Mouse (Mus musculus): ENCODE measurements around the gene Hdc.

DNA sequence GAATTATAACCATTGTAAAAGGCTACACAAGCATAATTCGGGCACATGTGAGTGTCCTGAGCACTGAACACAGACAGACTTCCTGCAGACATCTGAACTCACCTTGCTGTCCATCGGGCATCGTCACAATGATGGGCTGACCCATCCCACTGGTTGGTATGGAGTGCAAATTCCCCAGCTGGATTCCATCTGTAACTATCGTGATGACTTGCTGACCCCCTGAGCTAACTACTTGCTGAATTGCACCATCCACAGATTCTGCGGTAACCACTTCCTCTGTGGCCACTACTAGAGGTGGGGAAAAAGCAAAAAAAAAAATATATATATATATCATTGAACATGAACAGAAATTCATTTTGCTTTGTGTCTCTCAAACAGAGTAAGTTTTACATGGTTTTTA, 27.4 kb upstream of the Hdc start:
- TF ChIP-seq CTCF (IDR thresholded peaks at IDR 0.05; ENCODE audit: insufficient read depth, low read length), result no peak
- TF ChIP-seq POLR2A (IDR thresholded peaks at IDR 0.05; ENCODE audit: borderline replicate concordance, extremely low read depth, low read depth, low read length), result no peak
